Mouse (Mus musculus) kidney, postnatal 25 days (tissue): ENCODE data around the gene Erlin1.

ENCODE experiments used
- DNase-seq, 2 experiments: peaks; one replicate each; pipeline ENCODE4 v3.0.0; 2021; ENCODE audit warnings: mixed read lengths in 2 of 2

Erlin1 gene

DNA sequence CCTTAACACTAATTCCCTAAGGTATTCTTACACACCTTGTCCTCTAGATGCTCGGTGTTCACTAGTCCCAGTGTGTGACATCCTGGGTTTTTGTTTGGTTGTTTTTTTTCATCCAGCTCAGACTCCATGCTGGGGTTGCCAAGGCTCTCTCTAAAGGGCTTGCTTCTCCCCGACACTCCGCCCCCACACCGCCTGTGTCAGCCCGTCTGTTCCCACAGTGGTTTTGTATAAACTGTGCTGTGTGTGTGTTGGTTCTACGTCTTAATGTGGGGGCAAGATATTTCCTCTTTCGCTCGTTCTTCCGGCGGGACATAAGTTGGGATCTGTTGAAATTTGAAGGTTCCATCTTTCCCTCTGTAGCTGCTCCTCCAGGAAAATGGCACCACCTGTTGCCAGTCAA lies 71.5 kb downstream of the Erlin1 start:
- no peak for DNase-seq

GRCm38 (mm10) chr19:43995427-43995826 lies 74.2 kb downstream of the Erlin1 start:
- no peak for DNase-seq

DNA sequence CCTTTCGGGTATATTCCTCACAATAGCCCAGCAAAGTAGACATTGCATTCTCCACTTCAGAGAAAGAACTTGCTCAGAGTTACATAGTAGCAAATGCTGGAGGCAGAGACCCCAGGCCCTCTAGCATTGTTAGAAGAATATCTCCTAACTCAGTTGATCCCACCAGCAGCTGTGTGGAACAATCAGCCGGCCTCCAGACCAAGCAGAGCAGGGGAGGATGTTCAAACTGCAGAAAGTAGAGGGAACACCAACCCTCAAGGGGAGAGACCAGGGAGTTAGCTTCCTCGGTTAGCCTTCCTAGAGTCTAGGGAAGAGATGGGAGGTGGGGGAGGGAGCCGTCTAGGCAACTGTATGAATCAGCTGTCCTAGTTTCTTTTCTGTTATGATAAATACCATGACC lies 77.1 kb downstream of the Erlin1 start:
- no peak for DNase-seq

GRCm38 (mm10) chr19:43990362-43990761 lies 79.2 kb downstream of the Erlin1 start:
- peak in 1 of 2 experiments; percentile 48 for DNase-seq

DNA sequence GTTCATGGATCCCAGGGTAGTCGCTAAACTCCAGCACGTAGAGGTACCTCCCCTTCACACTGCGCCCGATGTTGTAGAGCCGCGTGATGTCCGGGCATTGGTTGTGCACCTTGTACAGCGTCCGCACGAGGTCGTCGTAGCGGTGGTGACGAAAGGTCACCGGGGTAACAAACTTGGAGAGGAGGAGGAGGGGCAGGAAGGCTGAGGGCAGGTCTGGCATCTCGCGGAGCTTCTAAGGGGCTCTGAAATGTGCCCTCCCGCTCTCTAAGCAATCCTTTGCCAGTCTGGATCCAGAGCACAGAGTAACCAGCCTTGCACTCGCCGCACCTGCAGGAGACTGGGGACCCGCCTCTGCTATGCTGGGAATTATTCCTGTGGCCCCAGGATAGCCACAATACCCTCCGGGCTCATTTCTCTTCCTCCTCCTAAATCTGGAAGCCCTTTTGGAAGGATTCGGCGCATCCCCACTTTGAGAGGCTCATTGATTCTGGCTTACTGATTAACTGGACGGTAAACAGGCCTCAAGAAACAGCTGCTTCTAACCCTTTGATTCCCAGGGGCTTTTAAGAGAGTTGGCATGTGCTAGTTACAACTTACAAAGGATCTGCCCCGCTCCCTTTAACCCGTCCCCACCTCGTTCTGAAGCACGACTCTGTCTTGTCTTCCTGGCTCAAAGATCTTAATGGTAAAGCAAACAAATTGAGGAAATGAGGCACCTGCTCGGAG lies 83.4 kb downstream of the Erlin1 start, which contains the start of gene Cpn1:
Gene Cpn1 (minus strand): TSS at position 488 of the 726 bp plus-strand sequence.
- peak; percentile 75 to 91 for DNase-seq
